Mouse (Mus musculus) cerebellum, adult 2 months (tissue): Measurements from ENCODE around the gene Cops4. TPM values are rescaled to one million over a fixed set of nuclear protein-coding genes. Genes with fewer than 3 reads are reported as not detected.

Experiments used
- DNase-seq, 2 experiments: peaks; one replicate each; pipeline ENCODE4 v3.0.0; 2021
- H3K27ac ChIP-seq: fragments of 200-500 bp; 2 replicates; pipeline ENCODE4 v1.5.1; 2012; ENCODE audit warnings: low read length, control low read depth, inconsistent platforms; ENCODE audit not compliant: insufficient read depth
- H3K27me3 ChIP-seq: fragments of 200-500 bp; 2 replicates; pipeline ENCODE4 v1.6.1; 2012; ENCODE audit warnings: inconsistent platforms, mild to moderate bottlenecking, low read length, moderate library complexity; ENCODE audit not compliant: control insufficient read depth, insufficient read depth
- H3K4me1 ChIP-seq: fragments of 200-500 bp; 2 replicates; pipeline ENCODE4 v1.6.1; 2011; ENCODE audit warnings: low read length; ENCODE audit not compliant: control insufficient read depth, insufficient read depth
- H3K4me3 ChIP-seq: fragments of 200-500 bp; replicated peaks from 2 replicates; pipeline ENCODE3; 2011; ENCODE audit warnings: mild to moderate bottlenecking, low read depth, low read length, control low read depth; ENCODE audit not compliant: insufficient read depth
- CTCF ChIP-seq: fragments of 200-500 bp; IDR thresholded peaks from 2 replicates; pipeline ENCODE4 v1.5.1; 2011; ENCODE audit warnings: low read depth, mild to moderate bottlenecking, control low read depth, low read length, moderate library complexity, borderline replicate concordance; ENCODE audit not compliant: insufficient read depth
- POLR2A ChIP-seq: fragments of 200-500 bp; IDR thresholded peaks from 2 replicates; pipeline ENCODE4 v1.6.1; 2011; ENCODE audit warnings: low read length, control low read depth, borderline replicate concordance; ENCODE audit not compliant: insufficient read depth
- WGBS: fragments of 180-500 bp; shearing (Covaris S2); methylation state at CpG from one replicate; pipeline ENCODE4 v1.1.7; 2018; 5-methylcytosine and 5-hydroxymethylcytosine counted together
- polyA plus RNA-seq: library from polyadenylated mRNA; depleted of rRNA; stranded (reverse); fragments of >200 nt; gene quantifications from 2 replicates; pipeline ENCODE4 v1.2.3, GENCODE M21; 2012

The Cops4 gene
- polyA plus RNA-seq, 1 experiment, result 87.4 TPM

DNA sequence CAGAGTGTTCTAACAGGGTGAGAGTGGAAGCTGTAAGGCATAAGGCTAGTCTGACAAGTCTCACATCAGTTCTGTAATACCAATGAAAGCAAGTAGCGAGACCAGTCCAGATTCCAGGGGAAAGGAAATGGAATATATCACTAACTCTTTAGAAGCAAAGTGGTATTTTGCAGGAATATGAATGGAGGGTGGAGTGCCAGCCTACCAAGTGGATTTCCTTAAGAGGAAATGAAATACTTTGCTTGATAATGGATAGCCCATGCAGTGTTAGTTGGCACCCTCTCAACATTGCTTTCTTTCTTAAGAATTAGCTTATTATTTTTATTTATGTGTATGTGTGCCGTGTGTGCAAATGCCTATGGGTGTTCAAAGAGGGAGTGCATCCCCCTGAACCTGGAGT, 2.1 kb downstream of the Cops4 start:
- WGBS, result 93% methylated on average over 2 of the region's 2 CpGs
- no peak for TF ChIP-seq POLR2A
- H3K27me3 ChIP-seq, result no peaks in the 10 kb centered on the region
- peaks cover 3% of the 10 kb centered on the region; the same call in 1 of the 2 replicates for H3K4me1 ChIP-seq
- H3K27ac ChIP-seq, result no peak overlapping the region
- no peak for DNase-seq
- no peak overlapping the region for H3K4me3 ChIP-seq

DNA sequence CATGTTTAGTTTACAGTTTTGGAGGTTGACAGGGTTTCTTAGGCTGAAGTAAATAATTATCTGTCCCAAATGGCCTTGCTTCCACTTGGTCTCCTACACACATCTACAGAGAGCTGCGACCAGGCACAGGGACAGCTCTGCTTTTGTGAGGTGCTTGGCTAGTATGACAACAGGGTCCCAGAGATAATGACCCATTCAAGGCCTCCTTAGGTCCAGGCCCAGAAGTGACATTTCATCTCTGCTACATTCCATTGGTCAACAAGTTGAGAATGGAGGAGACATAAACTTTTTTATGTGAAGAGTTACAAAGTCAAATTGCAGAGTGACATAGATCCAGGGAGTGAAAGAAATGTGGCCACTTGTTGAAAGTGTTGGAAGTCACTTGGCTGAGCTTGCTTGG, 5.2 kb downstream of the Cops4 start:
- peaks cover 3% of the 10 kb centered on the region; the same call in 1 of the 2 replicates for H3K4me1 ChIP-seq
- TF ChIP-seq POLR2A (no peak), CTCF (no peak)
- 96% methylated on average over 1 of the region's 1 CpGs for WGBS
- H3K27ac ChIP-seq, result no peak overlapping the region
- H3K4me3 ChIP-seq, result no peak overlapping the region
- H3K27me3 ChIP-seq, result no peaks in the 10 kb centered on the region
- DNase-seq, result no peak

DNA sequence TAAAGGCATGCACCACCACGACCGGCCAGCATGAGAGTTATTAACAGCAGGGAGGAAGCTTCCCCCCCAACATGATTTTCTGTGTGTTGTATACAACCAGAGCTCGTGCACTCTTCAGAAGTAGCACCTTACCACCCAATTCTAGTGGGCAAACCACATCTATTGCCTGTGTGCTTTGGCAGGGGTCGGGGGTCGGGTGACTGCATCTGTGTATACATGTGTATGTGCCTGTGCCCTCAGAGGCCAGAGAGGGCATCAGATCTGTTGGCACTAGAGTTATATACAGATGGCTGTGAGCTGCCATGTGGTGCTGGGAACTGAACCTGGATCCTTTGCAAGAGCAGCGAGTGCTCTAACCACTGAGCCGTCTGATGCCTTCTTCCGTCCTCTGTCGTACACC, 6.8 kb downstream of the Cops4 start:
- TF ChIP-seq POLR2A (no peak), CTCF (no peak)
- H3K4me3 ChIP-seq, result no peak overlapping the region
- no peaks in the 10 kb centered on the region; the same call in 1 of the 2 replicates for H3K4me1 ChIP-seq
- H3K27ac ChIP-seq, result no peak overlapping the region
- no peak for DNase-seq
- H3K27me3 ChIP-seq, result no peaks in the 10 kb centered on the region
- 94% methylated on average over 9 of the region's 9 CpGs for WGBS

DNA sequence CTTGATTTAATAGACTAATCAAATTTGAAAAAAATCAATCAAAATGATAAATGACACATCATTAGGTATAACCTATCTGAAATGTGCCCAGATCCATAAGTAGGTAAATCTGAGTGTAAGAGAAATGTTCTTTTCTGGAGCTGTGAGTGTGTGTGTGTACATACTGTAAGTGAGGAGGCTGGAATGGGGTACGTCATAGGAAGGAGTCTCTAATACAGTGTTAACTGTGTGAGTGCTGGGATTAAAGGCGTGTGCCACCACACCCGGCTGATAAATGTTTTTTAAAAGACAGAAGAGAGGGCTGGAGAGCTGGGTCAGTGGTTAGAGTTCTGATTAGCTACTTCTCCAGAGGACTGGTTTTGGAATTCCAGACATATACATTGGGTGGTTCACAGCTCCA, 7.5 kb downstream of the Cops4 start:
- no peak overlapping the region for H3K4me3 ChIP-seq
- H3K27me3 ChIP-seq, result no peaks in the 10 kb centered on the region
- H3K27ac ChIP-seq, result no peak overlapping the region
- no peak for TF ChIP-seq POLR2A
- no peak for TF ChIP-seq CTCF
- WGBS, result 85% methylated on average over 3 of the region's 3 CpGs
- H3K4me1 ChIP-seq, result no peaks in the 10 kb centered on the region; the same call in 1 of the 2 replicates
- no peak for DNase-seq

DNA sequence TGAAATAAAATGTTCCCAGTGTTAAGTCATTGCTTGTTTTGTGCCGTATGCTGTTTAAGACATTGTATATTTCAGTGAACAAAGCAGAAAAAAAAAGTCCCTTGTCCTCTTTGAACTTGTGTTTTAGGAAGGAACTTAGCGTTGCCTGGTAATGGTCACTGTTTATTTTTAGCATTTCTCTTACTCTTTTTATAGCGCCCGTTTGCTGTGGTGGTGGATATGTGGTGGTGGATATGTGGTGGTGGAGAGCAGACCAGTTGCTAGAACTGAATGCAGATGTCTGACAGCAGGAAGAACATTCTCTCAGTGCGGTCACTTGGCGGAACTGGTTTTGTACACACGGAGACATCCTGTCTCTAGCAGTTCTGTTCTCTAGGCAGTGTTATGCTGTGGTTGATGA, 8.1 kb downstream of the Cops4 start:
- Histone ChIP-seq H3K27ac (no peak overlapping the region), H3K27me3 (no peaks in the 10 kb centered on the region), H3K4me1 (no peaks in the 10 kb centered on the region), H3K4me3 (no peak overlapping the region)
- DNase-seq, result no peak
- 76% methylated on average over 7 of the region's 7 CpGs for WGBS
- no peak for TF ChIP-seq POLR2A
- TF ChIP-seq CTCF, result no peak

DNA sequence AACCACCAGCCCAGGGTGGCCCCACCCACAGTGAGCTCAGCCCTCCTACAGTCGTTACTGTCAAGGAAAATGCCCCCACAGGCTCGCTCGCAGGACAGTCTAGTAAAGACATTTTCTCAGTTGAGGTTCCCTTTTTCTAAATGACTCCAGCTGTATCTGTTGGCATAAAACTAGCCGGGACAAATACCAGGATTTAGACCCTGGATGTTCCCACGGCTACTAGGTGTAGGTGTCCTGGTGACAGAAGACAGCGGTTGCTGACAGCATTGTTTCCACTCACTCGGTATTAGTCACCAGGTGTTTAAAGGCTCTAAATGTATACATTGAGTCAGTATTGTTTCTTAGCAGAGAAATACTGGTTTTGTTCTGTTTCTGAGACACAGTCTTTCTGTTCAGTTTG, 17.7 kb downstream of the Cops4 start:
- 79% methylated on average over 7 of the region's 7 CpGs for WGBS
- no peak overlapping the region for H3K27ac ChIP-seq
- TF ChIP-seq POLR2A (no peak), CTCF (no peak)
- H3K4me3 ChIP-seq, result no peak overlapping the region
- H3K27me3 ChIP-seq, result no peaks in the 10 kb centered on the region
- DNase-seq, result no peak
- no peaks in the 10 kb centered on the region for H3K4me1 ChIP-seq

DNA sequence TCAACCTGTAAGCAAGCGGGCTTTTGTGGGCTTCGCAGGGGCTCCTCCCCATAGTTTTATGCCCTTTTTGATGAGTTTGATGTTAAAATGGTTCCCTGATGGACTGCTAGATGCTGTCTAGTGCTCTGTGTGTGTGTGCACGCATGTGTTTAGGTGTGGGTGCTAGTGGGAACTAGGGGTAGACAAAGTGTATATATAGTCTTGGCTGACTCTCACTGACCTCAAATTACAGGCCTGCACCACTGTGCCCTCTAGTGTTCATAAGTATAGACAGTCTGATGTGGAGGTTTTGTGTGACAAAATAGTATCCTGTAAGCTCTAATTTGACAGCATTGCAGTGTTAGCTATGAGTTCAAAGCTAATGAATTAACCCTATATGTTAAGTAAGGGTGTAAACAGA, 18.5 kb downstream of the Cops4 start:
- DNase-seq, result no peak
- no peaks in the 10 kb centered on the region for H3K27me3 ChIP-seq
- WGBS, result 89% methylated on average over 3 of the region's 3 CpGs
- no peak overlapping the region for H3K4me3 ChIP-seq
- TF ChIP-seq POLR2A, result no peak
- TF ChIP-seq CTCF, result peak; percentile 42; the same call in 1 of the 2 replicates
- no peaks in the 10 kb centered on the region for H3K4me1 ChIP-seq
- no peak overlapping the region for H3K27ac ChIP-seq

DNA sequence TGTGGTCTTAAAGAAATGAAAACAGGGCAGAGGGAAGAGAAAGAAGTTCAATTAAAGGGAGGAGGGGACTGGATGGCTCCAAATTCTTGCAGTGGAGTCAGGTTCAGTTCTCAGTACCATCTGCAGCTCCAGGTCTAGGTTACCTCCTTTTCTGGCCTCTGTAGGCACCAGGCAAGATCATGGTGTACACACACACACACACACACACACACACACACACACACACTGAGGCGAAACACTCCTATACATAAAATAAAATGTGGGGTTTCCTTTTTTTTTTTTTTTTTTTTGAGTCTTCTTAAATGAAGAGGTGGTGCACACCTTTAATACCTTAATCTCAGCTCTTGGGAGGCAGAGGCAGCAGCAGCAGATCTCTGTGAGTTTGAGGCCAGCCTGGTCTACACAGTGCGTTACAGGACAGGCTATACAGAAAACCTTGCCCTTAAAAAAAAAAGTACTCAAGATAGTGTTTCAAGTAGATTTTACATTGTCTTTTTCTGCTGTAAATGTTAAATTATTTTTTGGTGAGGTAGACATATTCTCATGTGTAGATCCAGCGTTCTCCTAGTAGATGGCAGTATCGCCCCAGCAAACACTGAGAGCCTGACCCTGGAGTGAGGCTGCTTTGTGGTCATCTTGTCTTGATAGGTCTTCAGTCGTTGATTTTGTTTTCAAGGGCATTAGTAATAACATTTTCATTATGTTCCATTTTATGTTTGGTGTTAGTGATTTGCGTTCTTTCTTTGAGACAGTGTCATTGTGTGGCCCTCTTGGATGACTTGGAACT, 28.4 kb downstream of the Cops4 start:
- no peak for DNase-seq
- WGBS, result 87% methylated on average over 6 of the region's 6 CpGs
- Histone ChIP-seq H3K4me3 (no peak overlapping the region), H3K27me3 (no peaks in the 10 kb centered on the region), H3K4me1 (no peaks in the 10 kb centered on the region), H3K27ac (no peak overlapping the region)
- TF ChIP-seq CTCF (peak; percentile 21; the same call in 1 of the 2 replicates), POLR2A (no peak)
